Mouse (Mus musculus): ENCODE results near the gene Glis3.

Gene Glis3

GRCm38 (mm10) chr19:28495926-28496325, 184.0 kb downstream of the Glis3 start:
- in situ Hi-C loops (cut with MseI, MboI), result no loop called here

- in situ Hi-C loops (cut with MseI, MboI), result no loop called here
Measured at GRCm38 (mm10) chr19:28493605-28494260, 186.1 kb downstream of the Glis3 start.

GRCm38 (mm10) chr19:28478055-28478454, 201.8 kb downstream of the Glis3 start:
- in situ Hi-C loops (cut with MseI, MboI), result no loop called here

- in situ Hi-C loops (cut with MseI, MboI), result no loop called here
Measured at GRCm38 (mm10) chr19:28477326-28477863, 202.5 kb downstream of the Glis3 start.

GRCm38 (mm10) chr19:28473621-28474020, 206.3 kb downstream of the Glis3 start:
- in situ Hi-C loops (cut with MseI, MboI), result no loop called here

GRCm38 (mm10) chr19:28471144-28471543, 208.7 kb downstream of the Glis3 start:
- in situ Hi-C loops (cut with MseI, MboI), result no loop called here

- in situ Hi-C loops (cut with MseI, MboI), result no loop called here
Measured at GRCm38 (mm10) chr19:28465779-28466178, 214.1 kb downstream of the Glis3 start.

GRCm38 (mm10) chr19:28454331-28454730, 225.5 kb downstream of the Glis3 start:
- in situ Hi-C loops (cut with MseI, MboI), result no loop called here

- in situ Hi-C loops (cut with MseI, MboI), result no loop called here
Measured at GRCm38 (mm10) chr19:28452951-28453520, 226.8 kb downstream of the Glis3 start.

- in situ Hi-C loops (cut with MseI, MboI), result no loop called here
Measured at GRCm38 (mm10) chr19:28448811-28449210, 231.1 kb downstream of the Glis3 start.

- in situ Hi-C loops (cut with MseI, MboI), result no loop called here
Measured at GRCm38 (mm10) chr19:28442161-28442560, 237.7 kb downstream of the Glis3 start.

GRCm38 (mm10) chr19:28436457-28437148, 243.3 kb downstream of the Glis3 start:
- in situ Hi-C loops (cut with MseI, MboI), result no loop called here

GRCm38 (mm10) chr19:28428220-28428816, 251.6 kb downstream of the Glis3 start:
- in situ Hi-C loops (cut with MseI, MboI), result no loop called here

GRCm38 (mm10) chr19:28424180-28424579, 255.7 kb downstream of the Glis3 start:
- in situ Hi-C loops (cut with MseI, MboI), result no loop called here

- in situ Hi-C loops (cut with MseI, MboI), result no loop called here
Measured at GRCm38 (mm10) chr19:28422939-28423338, 256.9 kb downstream of the Glis3 start.

- in situ Hi-C loops (cut with MseI, MboI), result no loop called here
Measured at GRCm38 (mm10) chr19:28416069-28416468, 263.8 kb downstream of the Glis3 start.

- in situ Hi-C loops (cut with MseI, MboI), result no loop called here
Measured at GRCm38 (mm10) chr19:28408787-28409186, 271.1 kb downstream of the Glis3 start.

- in situ Hi-C loops (cut with MseI, MboI), result no loop called here
Measured at GRCm38 (mm10) chr19:28402956-28403355, 276.9 kb downstream of the Glis3 start.

- in situ Hi-C loops (cut with MseI, MboI), result no loop called here
Measured at GRCm38 (mm10) chr19:28395584-28395861, 284.4 kb downstream of the Glis3 start.

- in situ Hi-C loops (cut with MseI, MboI), result no loop called here
Measured at GRCm38 (mm10) chr19:28394826-28395583, 284.9 kb downstream of the Glis3 start.

GRCm38 (mm10) chr19:28393766-28394165, 286.1 kb downstream of the Glis3 start:
- in situ Hi-C loops (cut with MseI, MboI), result no loop called here

- in situ Hi-C loops (cut with MseI, MboI), result no loop called here
Measured at GRCm38 (mm10) chr19:28392838-28393237, 287.0 kb downstream of the Glis3 start.
